Mouse (Mus musculus): Measurements from ENCODE around the gene Herc1. TPM values are rescaled to one million over a fixed set of nuclear protein-coding genes. Genes with fewer than 3 reads are reported as not detected.

Gene Herc1
- polyA plus RNA-seq, 1 experiment from 2014 or later: 18.5 TPM

Other genes starting within 250 kb of the Herc1 start
- 150 and 152 TPM in 2 replicates for gene Snx1, start 223.9 kb upstream of the Herc1 start, polyA plus RNA-seq (2015; fragmentation: Nextera tagmentation; extraction: Ambion mirVana)
- gene Ciao2a, start 223.8 kb upstream of the Herc1 start, polyA plus RNA-seq (2015; fragmentation: Nextera tagmentation; extraction: Ambion mirVana): 153 and 155 TPM in 2 replicates
- 4.7 and 4.9 TPM in 2 replicates for gene Dapk2, start 192.2 kb upstream of the Herc1 start, polyA plus RNA-seq (2015; fragmentation: Nextera tagmentation; extraction: Ambion mirVana)
- gene Fbxl22, start 164.1 kb downstream of the Herc1 start, polyA plus RNA-seq (2015; fragmentation: Nextera tagmentation; extraction: Ambion mirVana): 2.8 and 6.5 TPM in 2 replicates
- 62.4 and 67.1 TPM in 2 replicates for gene Usp3, start 242.7 kb downstream of the Herc1 start, polyA plus RNA-seq (2015; fragmentation: Nextera tagmentation; extraction: Ambion mirVana)

Data from kidney, embryonic 16.5 days (tissue).